Mouse (Mus musculus): ENCODE data around the gene Sphk2. TPM values are rescaled to one million over a fixed set of nuclear protein-coding genes. Genes with fewer than 3 reads are reported as not detected.

Gene Sphk2
- 36.9 and 48.7 TPM in 2 replicates for polyA plus RNA-seq (2012; rRNA removed; ENCODE audit: low replicate concordance)

GRCm38 (mm10) chr7:45717918-45718297, at the start of gene Sphk2:
Gene Sphk2 (minus strand): TSS chr7:45718002.

GRCm38 (mm10) chr7:45725713-45726112, 7.9 kb upstream of the Sphk2 start, which contains the start of gene Spaca4:
Gene Spaca4 (minus strand): TSS chr7:45725813.

GRCm38 (mm10) chr7:45720413-45721233, 2.8 kb upstream of the Sphk2 start, which contains the start of gene Fam83e:
Gene Fam83e (plus strand): TSS chr7:45721212.

GRCm38 (mm10) chr7:45715090-45715708, 2.6 kb downstream of the Sphk2 start, which contains the start of gene Rpl18:
Gene Rpl18 (plus strand): TSS chr7:45715457.

GRCm38 (mm10) chr7:45704730-45705442, 12.9 kb downstream of the Sphk2 start, which contains the start of gene Dbp:
Gene Dbp (plus strand): TSS chr7:45705088.

GRCm38 (mm10) chr7:45699523-45700141, 18.2 kb downstream of the Sphk2 start, which contains the start of gene Car11:
Gene Car11 (plus strand): TSS chr7:45699843.

GRCm38 (mm10) chr7:45693921-45694591, 23.7 kb downstream of the Sphk2 start, which contains the start of gene Sec1:
Gene Sec1 (minus strand): TSS chr7:45694402.

GRCm38 (mm10) chr7:45683396-45684050, 34.3 kb downstream of the Sphk2 start, which contains the start of gene Ntn5:
Gene Ntn5 (plus strand): TSS chr7:45684022.

GRCm38 (mm10) chr7:45666161-45666560, 51.6 kb downstream of the Sphk2 start, which contains the start of gene Fut2:
Gene Fut2 (minus strand): TSS chr7:45666394.

Other genes with a start within 250 kb of the Sphk2 start
- gene Tulp2, start 236.1 kb downstream of the Sphk2 start, polyA plus RNA-seq (2012; rRNA removed; ENCODE audit: low replicate concordance): 0.20 and 0.76 TPM in 2 replicates
- 5.0 and 20.5 TPM in 2 replicates for gene Gm45808, start 231.2 kb downstream of the Sphk2 start, polyA plus RNA-seq (2012; rRNA removed; ENCODE audit: low replicate concordance)
- gene Dhdh, start 229.2 kb downstream of the Sphk2 start, polyA plus RNA-seq (2012; rRNA removed; ENCODE audit: low replicate concordance): 21.6 and 53.7 TPM in 2 replicates
- gene Nucb1, start 207.6 kb downstream of the Sphk2 start, polyA plus RNA-seq (2012; rRNA removed; ENCODE audit: low replicate concordance): 427 and 466 TPM in 2 replicates
- 26.7 and 32.6 TPM in 2 replicates for gene Ppp1r15a, start 191.7 kb downstream of the Sphk2 start, polyA plus RNA-seq (2012; rRNA removed; ENCODE audit: low replicate concordance)
- gene Plekha4, start 191.7 kb downstream of the Sphk2 start, polyA plus RNA-seq (2012; rRNA removed; ENCODE audit: low replicate concordance): 12.8 and 21.4 TPM in 2 replicates
- gene Hsd17b14, start 163.1 kb downstream of the Sphk2 start, polyA plus RNA-seq (2012; rRNA removed; ENCODE audit: low replicate concordance): 3.1 and 7.0 TPM in 2 replicates
- gene Bcat2, start 147.8 kb downstream of the Sphk2 start, polyA plus RNA-seq (2012; rRNA removed; ENCODE audit: low replicate concordance): 143 and 215 TPM in 2 replicates
- gene Fgf21, start 102.5 kb downstream of the Sphk2 start, polyA plus RNA-seq (2012; rRNA removed; ENCODE audit: low replicate concordance): 0.78 and 1.8 TPM in 2 replicates
- 0.07 and 0.24 TPM in 2 replicates for gene Fut1, start 100.7 kb downstream of the Sphk2 start, polyA plus RNA-seq (2012; rRNA removed; ENCODE audit: low replicate concordance)
- gene Izumo1, start 96.2 kb downstream of the Sphk2 start, polyA plus RNA-seq (2012; rRNA removed; ENCODE audit: low replicate concordance): 0.41 and 1.0 TPM in 2 replicates
- 38.6 and 65.4 TPM in 2 replicates for gene Rasip1, start 90.5 kb downstream of the Sphk2 start, polyA plus RNA-seq (2012; rRNA removed; ENCODE audit: low replicate concordance)
- 7.2 and 11.2 TPM in 2 replicates for gene Mamstr, start 78.0 kb downstream of the Sphk2 start, polyA plus RNA-seq (2012; rRNA removed; ENCODE audit: low replicate concordance)
- gene Fut2, start 51.6 kb downstream of the Sphk2 start, polyA plus RNA-seq (2012; rRNA removed; ENCODE audit: low replicate concordance): 0.03 and 21.7 TPM in 2 replicates
- not detected in 2 replicates for gene Ntn5, start 34.0 kb downstream of the Sphk2 start, polyA plus RNA-seq (2012; rRNA removed; ENCODE audit: low replicate concordance)
- 0.23 and 0.30 TPM in 2 replicates for gene Sec1, start 23.6 kb downstream of the Sphk2 start, polyA plus RNA-seq (2012; rRNA removed; ENCODE audit: low replicate concordance)
- gene Car11, start 18.2 kb downstream of the Sphk2 start, polyA plus RNA-seq (2012; rRNA removed; ENCODE audit: low replicate concordance): 17.8 and 42.8 TPM in 2 replicates
- gene Dbp, start 12.9 kb downstream of the Sphk2 start, polyA plus RNA-seq (2012; rRNA removed; ENCODE audit: low replicate concordance): 63.6 and 77.9 TPM in 2 replicates
- 753 and 1,942 TPM in 2 replicates for gene Rpl18, start 2.5 kb downstream of the Sphk2 start, polyA plus RNA-seq (2012; rRNA removed; ENCODE audit: low replicate concordance)
- 0.42 and 0.51 TPM in 2 replicates for gene Fam83e, start 3.2 kb upstream of the Sphk2 start, polyA plus RNA-seq (2012; rRNA removed; ENCODE audit: low replicate concordance)
- not detected in 2 replicates for gene Spaca4, start 7.8 kb upstream of the Sphk2 start, polyA plus RNA-seq (2012; rRNA removed; ENCODE audit: low replicate concordance)
- gene Lmtk3, start 65.7 kb upstream of the Sphk2 start, polyA plus RNA-seq (2012; rRNA removed; ENCODE audit: low replicate concordance): 0.63 and 25.3 TPM in 2 replicates
- gene Sult2b1, start 66.7 kb upstream of the Sphk2 start, polyA plus RNA-seq (2012; rRNA removed; ENCODE audit: low replicate concordance): 0.23 and 2.8 TPM in 2 replicates
- gene Cyth2, start 96.6 kb upstream of the Sphk2 start, polyA plus RNA-seq (2012; rRNA removed; ENCODE audit: low replicate concordance): 51.8 and 57.9 TPM in 2 replicates
- gene Kcnj14, start 106.8 kb upstream of the Sphk2 start, polyA plus RNA-seq (2012; rRNA removed; ENCODE audit: low replicate concordance): 4.8 and 23.1 TPM in 2 replicates
- 14.7 and 32.7 TPM in 2 replicates for gene Grwd1, start 112.9 kb upstream of the Sphk2 start, polyA plus RNA-seq (2012; rRNA removed; ENCODE audit: low replicate concordance)
- gene Kdelr1, start 154.8 kb upstream of the Sphk2 start, polyA plus RNA-seq (2012; rRNA removed; ENCODE audit: low replicate concordance): 371 and 393 TPM in 2 replicates
- gene Grin2d, start 160.4 kb upstream of the Sphk2 start, polyA plus RNA-seq (2012; rRNA removed; ENCODE audit: low replicate concordance): 1.1 and 6.1 TPM in 2 replicates
- gene Syngr4, start 178.7 kb upstream of the Sphk2 start, polyA plus RNA-seq (2012; rRNA removed; ENCODE audit: low replicate concordance): 0.19 TPM in 1 of 2 replicates, not detected in the other
- 85.1 and 137 TPM in 2 replicates for gene Tmem143, start 178.9 kb upstream of the Sphk2 start, polyA plus RNA-seq (2012; rRNA removed; ENCODE audit: low replicate concordance)
- gene Emp3, start 203.4 kb upstream of the Sphk2 start, polyA plus RNA-seq (2012; rRNA removed; ENCODE audit: low replicate concordance): 179 and 360 TPM in 2 replicates
- gene Ccdc114, start 206.1 kb upstream of the Sphk2 start, polyA plus RNA-seq (2012; rRNA removed; ENCODE audit: low replicate concordance): 4.2 and 9.5 TPM in 2 replicates

Data from subcutaneous adipose tissue, adult 2 months (tissue).